Mouse (Mus musculus) hindbrain, embryonic 10.5 days (tissue): ENCODE results near the gene Spi1. TPM values are rescaled to one million over a fixed set of nuclear protein-coding genes. Genes with fewer than 3 reads are reported as not detected.

Experiments used
- DNase-seq: peaks from one replicate; pipeline ENCODE4 v3.0.0-alpha.2; 2017; ENCODE audit warnings: low spot score
- H3K27ac ChIP-seq: fragments of 300-500 bp; sonication (generic); 2 replicates; pipeline ENCODE4 v1.5.1; 2016; ENCODE audit warnings: mild to moderate bottlenecking, moderate library complexity
- H3K27me3 ChIP-seq: fragments of 300-500 bp; sonication (generic); 2 replicates; pipeline ENCODE4 v1.6.1; 2016; ENCODE audit warnings: mild to moderate bottlenecking; ENCODE audit not compliant: poor library complexity, insufficient read depth, severe bottlenecking
- H3K36me3 ChIP-seq: fragments of 300-500 bp; sonication (generic); 2 replicates; pipeline ENCODE4 v1.6.1; 2016; ENCODE audit warnings: mild to moderate bottlenecking, moderate library complexity
- H3K4me1 ChIP-seq: fragments of 300-500 bp; sonication (generic); replicated peaks from 2 replicates; pipeline ENCODE4 v1.6.1; 2016; ENCODE audit warnings: mild to moderate bottlenecking
- H3K4me3 ChIP-seq: fragments of 300-500 bp; sonication (generic); 2 replicates; pipeline ENCODE4 v1.5.1; 2016; ENCODE audit warnings: mild to moderate bottlenecking, moderate library complexity
- H3K9me3 ChIP-seq: fragments of 300-500 bp; sonication (generic); 2 replicates; pipeline ENCODE4 v1.6.1; 2016; ENCODE audit warnings: mild to moderate bottlenecking, moderate library complexity
- WGBS: fragments of 180-500 bp; shearing (Covaris S2); methylation state at CpG from one replicate; pipeline ENCODE4 v1.1.7; 2016; 5-methylcytosine and 5-hydroxymethylcytosine counted together
- polyA plus RNA-seq: library from polyadenylated mRNA; unstranded; fragments of >200 nt; fragmentation: Nextera tagmentation; extraction: Ambion mirVana; gene quantifications from 2 replicates; pipeline ENCODE4 v1.2.1, GENCODE M21; 2016

Gene Spi1
- polyA plus RNA-seq, 1 experiment from 2014 or later: 4.3 TPM

GRCm38 (mm10) chr2:91143401-91143800 lies 61.2 kb downstream of the Spi1 start:
- 95% methylated on average over 11 of the region's 11 CpGs for WGBS
- H3K27ac ChIP-seq: no peak overlapping the region
- H3K36me3 ChIP-seq: peaks cover 88% of the 10 kb centered on the region
- no peak overlapping the region for H3K4me3 ChIP-seq
- no peaks in the 10 kb centered on the region for H3K4me1 ChIP-seq
- H3K9me3 ChIP-seq: no peaks in the 10 kb centered on the region
- no peaks in the 10 kb centered on the region for H3K27me3 ChIP-seq
- DNase-seq: no peak

DNA sequence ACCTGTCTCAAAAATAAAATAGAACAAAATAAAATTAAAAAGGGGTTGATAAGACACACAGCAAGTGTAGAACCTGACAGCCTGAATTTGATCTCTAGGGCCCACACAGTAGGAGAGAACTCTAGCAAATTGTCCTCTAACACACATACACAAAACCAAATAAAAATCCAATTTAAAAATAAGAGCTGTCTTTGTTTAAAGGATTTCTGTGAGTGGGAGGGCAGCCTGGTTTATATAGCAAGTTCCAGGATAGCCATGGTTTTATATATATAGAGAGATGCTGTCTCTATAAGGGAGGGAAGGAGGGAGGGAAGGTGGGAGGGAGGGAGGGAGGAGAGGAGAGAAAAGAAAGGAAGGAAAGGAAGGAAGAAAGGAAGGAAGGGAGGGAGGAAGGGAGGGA lies 65.9 kb downstream of the Spi1 start:
- Histone ChIP-seq H3K4me1 (no peaks in the 10 kb centered on the region), H3K27me3 (no peaks in the 10 kb centered on the region), H3K9me3 (no peaks in the 10 kb centered on the region), H3K36me3 (peaks cover 77% of the 10 kb centered on the region), H3K27ac (no peak overlapping the region), H3K4me3 (no peak overlapping the region)
- no peak for DNase-seq

- no peak overlapping the region for H3K4me3 ChIP-seq
- no peak overlapping the region for H3K27ac ChIP-seq
- DNase-seq: no peak
- WGBS: 81% methylated on average over 1 of the region's 1 CpGs
- H3K27me3 ChIP-seq: no peaks in the 10 kb centered on the region
- peaks cover 75% of the 10 kb centered on the region for H3K36me3 ChIP-seq
- H3K4me1 ChIP-seq: no peaks in the 10 kb centered on the region
- no peaks in the 10 kb centered on the region for H3K9me3 ChIP-seq
These were observed 69.1 kb downstream of the Spi1 start for GRCm38 (mm10) chr2:91151331-91151730.

GRCm38 (mm10) chr2:91152885-91153377 lies 70.7 kb downstream of the Spi1 start:
- no peak for DNase-seq
- no peak overlapping the region for H3K27ac ChIP-seq
- 90% methylated on average over 3 of the region's 3 CpGs for WGBS
- no peak overlapping the region for H3K4me3 ChIP-seq
- no peaks in the 10 kb centered on the region for H3K27me3 ChIP-seq
- peaks cover 79% of the 10 kb centered on the region for H3K36me3 ChIP-seq
- no peaks in the 10 kb centered on the region for H3K9me3 ChIP-seq
- no peaks in the 10 kb centered on the region for H3K4me1 ChIP-seq

GRCm38 (mm10) chr2:91154091-91154490 lies 71.9 kb downstream of the Spi1 start:
- no peak overlapping the region for H3K27ac ChIP-seq
- H3K27me3 ChIP-seq: no peaks in the 10 kb centered on the region
- H3K4me1 ChIP-seq: no peaks in the 10 kb centered on the region
- H3K4me3 ChIP-seq: no peak overlapping the region
- no peak for DNase-seq
- 93% methylated on average over 3 of the region's 3 CpGs for WGBS
- peaks cover 85% of the 10 kb centered on the region for H3K36me3 ChIP-seq
- no peaks in the 10 kb centered on the region for H3K9me3 ChIP-seq

GRCm38 (mm10) chr2:91157002-91157752 lies 75.0 kb downstream of the Spi1 start:
- WGBS: 57% methylated on average over 6 of the region's 6 CpGs
- DNase-seq: no peak
- Histone ChIP-seq H3K27ac (no peak overlapping the region), H3K9me3 (no peaks in the 10 kb centered on the region), H3K4me3 (no peak overlapping the region), H3K36me3 (peaks cover 94% of the 10 kb centered on the region), H3K27me3 (no peaks in the 10 kb centered on the region), H3K4me1 (no peaks in the 10 kb centered on the region)

GRCm38 (mm10) chr2:91160591-91160990 lies 78.4 kb downstream of the Spi1 start:
- no peaks in the 10 kb centered on the region for H3K9me3 ChIP-seq
- no peak overlapping the region for H3K4me3 ChIP-seq
- 90% methylated on average over 6 of the region's 6 CpGs for WGBS
- no peak overlapping the region for H3K27ac ChIP-seq
- H3K4me1 ChIP-seq: no peaks in the 10 kb centered on the region
- peaks cover 96% of the 10 kb centered on the region for H3K36me3 ChIP-seq
- H3K27me3 ChIP-seq: no peaks in the 10 kb centered on the region
- DNase-seq: no peak

- H3K4me3 ChIP-seq: no peak overlapping the region
- DNase-seq: no peak
- no peaks in the 10 kb centered on the region for H3K27me3 ChIP-seq
- 91% methylated on average over 4 of the region's 4 CpGs for WGBS
- H3K9me3 ChIP-seq: no peaks in the 10 kb centered on the region
- H3K27ac ChIP-seq: no peak overlapping the region
- no peaks in the 10 kb centered on the region for H3K4me1 ChIP-seq
- peaks cover 94% of the 10 kb centered on the region for H3K36me3 ChIP-seq
These were observed 80.8 kb downstream of the Spi1 start for GRCm38 (mm10) chr2:91162952-91163351.

GRCm38 (mm10) chr2:91163532-91163931 lies 81.3 kb downstream of the Spi1 start:
- H3K4me3 ChIP-seq: no peak overlapping the region
- WGBS: 89% methylated on average over 5 of the region's 5 CpGs
- DNase-seq: no peak

GRCm38 (mm10) chr2:91164991-91165390 lies 82.8 kb downstream of the Spi1 start:
- Histone ChIP-seq H3K9me3 (no peaks in the 10 kb centered on the region), H3K27me3 (no peaks in the 10 kb centered on the region), H3K4me1 (no peaks in the 10 kb centered on the region), H3K27ac (no peak overlapping the region), H3K36me3 (peaks cover 89% of the 10 kb centered on the region), H3K4me3 (no peak overlapping the region)
- WGBS: 91% methylated on average over 6 of the region's 6 CpGs
- DNase-seq: no peak

More at GRCm38 (mm10) chr2:91163532-91163931, 81.3 kb downstream of the Spi1 start:
- Histone ChIP-seq H3K36me3 (peaks cover 92% of the 10 kb centered on the region), H3K27me3 (no peaks in the 10 kb centered on the region), H3K4me1 (no peaks in the 10 kb centered on the region), H3K27ac (no peak overlapping the region), H3K9me3 (no peaks in the 10 kb centered on the region)

Other genes with a start within 250 kb of the Spi1 start
- 234 and 244 TPM in 2 replicates for gene Mtch2, start 235.2 kb upstream of the Spi1 start, polyA plus RNA-seq
- gene C1qtnf4, start 196.5 kb upstream of the Spi1 start, polyA plus RNA-seq: 2.4 and 9.6 TPM in 2 replicates
- gene Kbtbd4, start 177.7 kb upstream of the Spi1 start, polyA plus RNA-seq: 55.9 and 56.8 TPM in 2 replicates
- gene Ndufs3, start 177.6 kb upstream of the Spi1 start, polyA plus RNA-seq: 189 and 220 TPM in 2 replicates
- gene Celf1, start 142.0 kb upstream of the Spi1 start, polyA plus RNA-seq: 129 and 141 TPM in 2 replicates
- 0.41 and 1.7 TPM in 2 replicates for gene Rapsn, start 46.8 kb upstream of the Spi1 start, polyA plus RNA-seq
- gene Psmc3, start 28.4 kb upstream of the Spi1 start, polyA plus RNA-seq: 341 and 347 TPM in 2 replicates
- 21.3 and 25.8 TPM in 2 replicates for gene Slc39a13, start 12.0 kb upstream of the Spi1 start, polyA plus RNA-seq
- gene Mybpc3, start 35.8 kb downstream of the Spi1 start, polyA plus RNA-seq: 0.32 TPM in 1 of 2 replicates, not detected in the other
- 17.1 and 23.1 TPM in 2 replicates for gene Madd, start 101.4 kb downstream of the Spi1 start, polyA plus RNA-seq
- gene Nr1h3, start 120.4 kb downstream of the Spi1 start, polyA plus RNA-seq: 2.0 and 2.1 TPM in 2 replicates
- gene Acp2, start 120.5 kb downstream of the Spi1 start, polyA plus RNA-seq: 29.6 and 34.9 TPM in 2 replicates
- gene Ddb2, start 154.6 kb downstream of the Spi1 start, polyA plus RNA-seq: 8.3 and 10.5 TPM in 2 replicates
- 30.0 and 38.5 TPM in 2 replicates for gene Pacsin3, start 173.6 kb downstream of the Spi1 start, polyA plus RNA-seq
- gene Arfgap2, start 182.6 kb downstream of the Spi1 start, polyA plus RNA-seq: 93.6 and 94.4 TPM in 2 replicates